Mouse (Mus musculus) heart, adult 2 months (tissue): ENCODE measurements at regions not wholly inside any gene's neighbourhood (a gene's known extent, or its start where the extent isn't known, plus 50 kb on each side); places are given as distances from the start of the nearest gene placed in this dataset.

Experiments
- CTCF ChIP-seq: fragments of 200-600 bp; IDR thresholded peaks from 2 replicates; pipeline ENCODE4 v1.8.1; 2022; ENCODE audit warnings: antibody characterized with exemption, mild to moderate bottlenecking, moderate library complexity
- EP300 ChIP-seq: fragments of 200-500 bp; IDR thresholded peaks from 2 replicates; pipeline ENCODE4 v1.6.1; 2011; ENCODE audit warnings: low read depth, low read length, control low read depth; ENCODE audit not compliant: insufficient read depth
- POLR2A ChIP-seq: fragments of 200-500 bp; IDR thresholded peaks from 2 replicates; pipeline ENCODE4 v1.6.1; 2011; ENCODE audit warnings: mild to moderate bottlenecking, low read depth, low read length, control low read depth; ENCODE audit not compliant: insufficient read depth

DNA sequence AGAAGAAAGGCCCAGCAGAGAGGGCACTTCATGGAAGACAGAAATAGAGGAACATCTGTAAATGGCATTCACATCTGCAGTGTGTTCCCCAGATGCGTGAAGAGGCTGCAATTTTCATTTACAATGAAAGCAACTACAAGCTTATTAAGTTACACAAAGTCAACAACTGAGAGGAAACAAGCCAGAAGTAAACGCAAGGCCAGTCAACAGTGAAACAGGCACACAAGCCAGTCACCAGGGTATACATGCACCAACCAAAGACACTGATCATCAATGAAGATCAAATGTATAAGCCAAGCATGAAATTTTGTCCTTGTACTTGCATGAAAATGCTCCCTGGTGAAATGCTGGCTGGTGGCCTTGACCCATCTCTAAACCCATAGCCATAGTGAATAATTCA lies 84.4 kb upstream of the Tmtc1 start:
- no peak for TF ChIP-seq POLR2A
- TF ChIP-seq CTCF, result no peak
- TF ChIP-seq EP300, result no peak
